Mouse (Mus musculus): ENCODE measurements at regions not wholly inside any gene's neighbourhood (a gene's known extent, or its start where the extent isn't known, plus 50 kb on each side); places are given as distances from the start of the nearest gene placed in this dataset.

DNA sequence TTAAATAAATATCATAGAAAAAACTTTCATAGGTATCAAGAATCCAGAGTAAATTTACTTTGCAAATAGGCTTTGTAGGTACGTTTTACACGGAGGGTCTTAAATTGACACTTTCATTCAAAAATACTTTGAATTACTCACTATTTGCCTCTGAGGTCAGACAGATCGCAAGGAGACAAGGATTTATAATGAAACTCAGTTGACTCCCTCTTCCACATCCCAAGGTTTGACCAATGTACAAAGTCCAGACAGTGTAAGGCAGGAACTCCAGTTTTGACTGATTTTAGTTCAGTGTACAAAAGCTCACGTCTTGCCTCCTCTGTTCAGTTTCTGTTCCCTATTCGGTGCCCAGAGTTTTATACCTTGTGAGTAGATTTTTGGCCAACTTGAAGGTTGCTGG is 205.8 kb downstream of the Foxa2 start:
- Histone ChIP-seq H3K4me3 (replicated peaks; ENCODE audit: low read length) (no peak overlapping the region), H3K4me2 (replicated peaks; ENCODE audit: low read depth, low read length, severe bottlenecking) (no peak overlapping the region), H3K27ac (replicated peaks; ENCODE audit: low read depth, low read length) (no peak overlapping the region), H3K9ac (ENCODE audit: low read depth, low read length, severe bottlenecking) (no peak overlapping the region), H3K4me1 (ENCODE audit: control insufficient read depth, insufficient read depth, low read length) (no peaks in the 10 kb centered on the region), H3K9me3 (ENCODE audit: control insufficient read depth, low read length) (no peaks in the 10 kb centered on the region), H3K36me3 (ENCODE audit: control insufficient read depth, insufficient read depth, low read length) (no peaks in the 10 kb centered on the region), H3K27me3 (ENCODE audit: control insufficient read depth, insufficient read depth, low read length) (no peaks in the 10 kb centered on the region)
- TF ChIP-seq POLR2A (IDR thresholded peaks at IDR 0.05; ENCODE audit: borderline replicate concordance, extremely low read depth, insufficient read depth, insufficient read length), result no peak
- no peak for ATAC-seq (ENCODE audit: low FRiP score, low read depth)
- no peak for DNase-seq (ENCODE audit: low spot score)
- 86% methylated on average over 5 of the region's 5 CpGs for WGBS

GRCm38 (mm10) chr2:147838613-147839012 is 208.2 kb downstream of the Foxa2 start:
- Histone ChIP-seq H3K27ac (replicated peaks; ENCODE audit: low read depth, low read length) (no peak overlapping the region), H3K4me2 (replicated peaks; ENCODE audit: low read depth, low read length, severe bottlenecking) (no peak overlapping the region), H3K36me3 (ENCODE audit: control insufficient read depth, insufficient read depth, low read length) (no peaks in the 10 kb centered on the region), H3K4me1 (ENCODE audit: control insufficient read depth, insufficient read depth, low read length) (no peaks in the 10 kb centered on the region), H3K27me3 (ENCODE audit: control insufficient read depth, insufficient read depth, low read length) (no peaks in the 10 kb centered on the region), H3K4me3 (replicated peaks; ENCODE audit: low read length) (no peak overlapping the region), H3K9ac (ENCODE audit: low read depth, low read length, severe bottlenecking) (no peak overlapping the region), H3K9me3 (ENCODE audit: control insufficient read depth, low read length) (no peaks in the 10 kb centered on the region)
- no peak for TF ChIP-seq POLR2A (IDR thresholded peaks at IDR 0.05; ENCODE audit: borderline replicate concordance, extremely low read depth, insufficient read depth, insufficient read length)
- no peak for ATAC-seq (ENCODE audit: low FRiP score, low read depth)
- WGBS, result 65% methylated on average over 4 of the region's 4 CpGs
- DNase-seq (ENCODE audit: low spot score), result no peak

DNA sequence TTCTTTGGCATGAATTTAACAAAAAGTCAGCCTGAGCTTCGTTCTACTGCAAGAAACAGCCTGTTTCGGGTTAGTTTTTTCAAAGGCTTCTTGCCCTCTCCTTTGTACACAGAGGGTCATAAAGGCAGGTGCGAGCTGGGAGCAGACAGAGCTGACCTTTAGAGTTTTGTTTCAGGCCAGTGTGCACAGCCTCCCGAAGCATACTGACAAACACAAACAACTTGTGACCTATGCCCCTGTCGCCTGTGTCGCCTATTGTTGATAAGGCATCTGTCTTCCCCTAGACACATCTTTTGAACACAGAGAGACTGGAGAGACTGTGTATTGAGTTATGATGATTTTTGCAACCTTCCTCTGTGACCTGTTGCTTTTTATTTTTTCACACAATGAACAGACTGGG is 216.2 kb downstream of the Foxa2 start:
- no peaks in the 10 kb centered on the region for H3K9me3 ChIP-seq (ENCODE audit: control insufficient read depth, low read length)
- no peak for TF ChIP-seq POLR2A (IDR thresholded peaks at IDR 0.05; ENCODE audit: borderline replicate concordance, extremely low read depth, insufficient read depth, insufficient read length)
- H3K27me3 ChIP-seq (ENCODE audit: control insufficient read depth, insufficient read depth, low read length), result no peaks in the 10 kb centered on the region
- no peak overlapping the region for H3K9ac ChIP-seq (ENCODE audit: low read depth, low read length, severe bottlenecking)
- no peak overlapping the region for H3K27ac ChIP-seq (replicated peaks; ENCODE audit: low read depth, low read length)
- H3K36me3 ChIP-seq (ENCODE audit: control insufficient read depth, insufficient read depth, low read length), result no peaks in the 10 kb centered on the region
- ATAC-seq (ENCODE audit: low FRiP score, low read depth) (no peak), DNase-seq (ENCODE audit: low spot score) (no peak)
- no peak overlapping the region for H3K4me3 ChIP-seq (replicated peaks; ENCODE audit: low read length)
- H3K4me1 ChIP-seq (ENCODE audit: control insufficient read depth, insufficient read depth, low read length), result no peaks in the 10 kb centered on the region
- no peak overlapping the region for H3K4me2 ChIP-seq (replicated peaks; ENCODE audit: low read depth, low read length, severe bottlenecking)
- 32% methylated on average over 6 of the region's 6 CpGs for WGBS

GRCm38 (mm10) chr2:147816951-147817350 is 229.8 kb downstream of the Foxa2 start:
- Histone ChIP-seq H3K4me1 (ENCODE audit: control insufficient read depth, insufficient read depth, low read length) (no peaks in the 10 kb centered on the region), H3K4me2 (replicated peaks; ENCODE audit: low read depth, low read length, severe bottlenecking) (no peak overlapping the region), H3K9ac (ENCODE audit: low read depth, low read length, severe bottlenecking) (no peak overlapping the region), H3K36me3 (ENCODE audit: control insufficient read depth, insufficient read depth, low read length) (no peaks in the 10 kb centered on the region), H3K4me3 (replicated peaks; ENCODE audit: low read length) (no peak overlapping the region), H3K9me3 (ENCODE audit: control insufficient read depth, low read length) (no peaks in the 10 kb centered on the region), H3K27ac (replicated peaks; ENCODE audit: low read depth, low read length) (no peak overlapping the region), H3K27me3 (ENCODE audit: control insufficient read depth, insufficient read depth, low read length) (no peaks in the 10 kb centered on the region)
- ATAC-seq (ENCODE audit: low FRiP score, low read depth), result no peak; the same call in 1 of the 2 replicates
- WGBS, result 89% methylated on average over 3 of the region's 3 CpGs
- TF ChIP-seq POLR2A (IDR thresholded peaks at IDR 0.05; ENCODE audit: borderline replicate concordance, extremely low read depth, insufficient read depth, insufficient read length), result no peak
- DNase-seq (ENCODE audit: low spot score), result peak; percentile 21

GRCm38 (mm10) chr2:147814231-147814630 is 232.5 kb downstream of the Foxa2 start:
- TF ChIP-seq POLR2A (IDR thresholded peaks at IDR 0.05; ENCODE audit: borderline replicate concordance, extremely low read depth, insufficient read depth, insufficient read length), result no peak
- DNase-seq (ENCODE audit: low spot score) (no peak), ATAC-seq (ENCODE audit: low FRiP score, low read depth) (no peak)
- H3K27ac ChIP-seq (replicated peaks; ENCODE audit: low read depth, low read length), result no peak overlapping the region
- H3K36me3 ChIP-seq (ENCODE audit: control insufficient read depth, insufficient read depth, low read length), result no peaks in the 10 kb centered on the region
- no peaks in the 10 kb centered on the region for H3K27me3 ChIP-seq (ENCODE audit: control insufficient read depth, insufficient read depth, low read length)
- no peak overlapping the region for H3K9ac ChIP-seq (ENCODE audit: low read depth, low read length, severe bottlenecking)
- no peak overlapping the region for H3K4me2 ChIP-seq (replicated peaks; ENCODE audit: low read depth, low read length, severe bottlenecking)
- no peaks in the 10 kb centered on the region for H3K9me3 ChIP-seq (ENCODE audit: control insufficient read depth, low read length)
- 78% methylated on average over 3 of the region's 3 CpGs for WGBS
- H3K4me3 ChIP-seq (replicated peaks; ENCODE audit: low read length), result no peak overlapping the region
- no peaks in the 10 kb centered on the region for H3K4me1 ChIP-seq (ENCODE audit: control insufficient read depth, insufficient read depth, low read length)

DNA sequence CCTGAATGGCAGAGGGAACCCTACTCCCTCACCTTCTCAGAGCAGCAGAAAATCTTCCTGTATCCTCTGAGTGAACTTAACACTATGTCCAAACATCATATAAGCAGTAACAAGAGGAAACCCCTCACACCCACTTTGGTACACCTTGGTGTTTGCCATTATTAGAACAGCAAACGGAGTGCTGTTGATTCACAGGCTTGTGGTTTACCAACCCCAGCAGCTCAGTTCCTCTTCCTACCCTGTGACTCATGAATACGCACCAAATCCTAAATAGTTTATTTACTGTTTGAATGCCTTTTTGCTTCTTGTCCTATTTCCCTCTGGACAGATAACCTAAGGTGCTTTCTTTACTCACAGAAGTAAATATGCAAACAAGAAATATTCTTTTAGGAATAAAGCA is 233.3 kb downstream of the Foxa2 start:
- H3K4me3 ChIP-seq (replicated peaks; ENCODE audit: low read length), result no peak overlapping the region
- H3K27ac ChIP-seq (replicated peaks; ENCODE audit: low read depth, low read length), result no peak overlapping the region
- no peak for ATAC-seq (ENCODE audit: low FRiP score, low read depth)
- DNase-seq (ENCODE audit: low spot score), result no peak
- no peaks in the 10 kb centered on the region for H3K9me3 ChIP-seq (ENCODE audit: control insufficient read depth, low read length)
- no peak overlapping the region for H3K9ac ChIP-seq (ENCODE audit: low read depth, low read length, severe bottlenecking)
- H3K27me3 ChIP-seq (ENCODE audit: control insufficient read depth, insufficient read depth, low read length), result no peaks in the 10 kb centered on the region
- H3K36me3 ChIP-seq (ENCODE audit: control insufficient read depth, insufficient read depth, low read length), result no peaks in the 10 kb centered on the region
- no peaks in the 10 kb centered on the region for H3K4me1 ChIP-seq (ENCODE audit: control insufficient read depth, insufficient read depth, low read length)
- WGBS, result 84% methylated on average over 2 of the region's 2 CpGs
- no peak overlapping the region for H3K4me2 ChIP-seq (replicated peaks; ENCODE audit: low read depth, low read length, severe bottlenecking)
- TF ChIP-seq POLR2A (IDR thresholded peaks at IDR 0.05; ENCODE audit: borderline replicate concordance, extremely low read depth, insufficient read depth, insufficient read length), result no peak

All from limb, embryonic 14.5 days (tissue).